Mouse (Mus musculus) left cerebral cortex, adult 9 months (tissue): Measurements from ENCODE around the gene Gm11213.

Experiments used
- DNase-seq, 2 experiments: peaks; one replicate each; pipeline ENCODE4 v3.0.0; 2022; ENCODE audit warnings: low spot score in 2 of 2

Gm11213 gene

GRCm38 (mm10) chr4:63580078-63580477 lies 25.0 kb downstream of the Gm11213 start:
- DNase-seq: peak in 1 of 2 experiments; percentile 9

DNA sequence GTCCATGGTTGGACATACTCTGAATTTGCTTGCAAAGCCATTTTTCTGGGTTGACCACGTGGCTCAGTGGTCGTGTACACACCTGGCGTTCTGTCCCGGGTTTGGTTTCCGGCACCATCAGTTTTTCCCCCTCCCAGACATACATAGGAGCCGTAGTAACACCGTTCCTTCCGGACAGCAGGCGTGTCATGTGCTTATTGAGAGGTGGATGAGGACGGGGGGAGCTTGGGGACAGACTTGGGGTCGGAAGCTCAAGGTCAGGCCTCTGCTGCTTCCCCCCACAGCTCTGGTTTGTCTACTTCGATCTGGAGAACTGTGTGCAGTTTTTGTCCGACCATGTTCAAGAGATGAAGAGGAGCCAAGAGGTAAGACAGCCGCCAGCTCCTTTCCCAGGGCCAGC lies 25.4 kb downstream of the Gm11213 start:
- no peak for DNase-seq

DNA sequence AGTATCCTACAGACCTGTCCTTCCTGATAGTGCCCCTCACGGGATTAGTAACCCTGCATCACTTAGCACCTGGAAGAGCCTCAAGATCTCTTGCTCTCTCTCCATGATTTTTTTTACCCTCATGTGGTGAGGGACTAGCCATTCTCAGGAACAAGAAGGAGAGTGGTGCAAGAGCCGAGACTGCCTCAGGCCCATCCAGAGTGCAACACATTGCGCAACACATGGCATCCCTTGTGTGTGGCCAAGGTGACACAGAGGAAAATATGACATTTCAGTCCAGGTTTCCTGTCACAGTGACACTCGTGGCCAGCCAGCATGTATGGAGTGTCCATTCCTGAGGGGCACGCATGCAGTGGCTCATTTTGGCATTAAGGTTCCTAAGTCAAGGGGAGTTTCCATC lies 32.4 kb downstream of the Gm11213 start:
- no peak for DNase-seq

DNA sequence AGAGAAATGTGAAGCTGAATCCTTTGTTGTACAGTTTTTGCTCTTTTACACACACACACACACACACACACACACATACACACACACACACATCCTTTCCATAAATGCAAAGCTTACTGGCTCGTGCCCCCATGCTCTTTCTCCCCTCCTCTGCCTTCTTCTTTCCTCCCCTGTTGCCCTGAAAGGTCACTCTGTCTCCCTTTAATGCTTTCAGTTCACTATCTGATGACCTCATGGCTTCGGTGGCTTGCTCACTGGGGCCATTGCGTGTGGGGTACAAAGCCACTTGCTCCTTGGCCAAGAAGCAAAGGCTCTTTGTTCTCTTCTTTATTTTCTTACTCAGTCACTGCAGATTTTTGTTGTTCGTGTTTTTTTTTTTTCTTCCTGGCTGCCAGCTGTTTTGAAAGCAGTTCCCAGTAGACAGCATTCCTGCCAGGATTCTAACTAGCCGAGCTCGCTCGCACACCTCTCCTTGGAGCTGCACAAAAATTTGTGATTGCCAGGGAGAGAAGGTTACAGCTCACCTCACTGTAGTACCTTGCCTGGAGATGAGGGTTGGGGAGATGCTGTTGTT lies 34.8 kb downstream of the Gm11213 start:
- DNase-seq: no peak

GRCm38 (mm10) chr4:63569322-63569721 lies 35.7 kb downstream of the Gm11213 start:
- DNase-seq: no peak

GRCm38 (mm10) chr4:63567712-63568390 lies 37.2 kb downstream of the Gm11213 start:
- DNase-seq: no peak

- no peak for DNase-seq
Measured at GRCm38 (mm10) chr4:63562742-63563141, 42.3 kb downstream of the Gm11213 start.

DNA sequence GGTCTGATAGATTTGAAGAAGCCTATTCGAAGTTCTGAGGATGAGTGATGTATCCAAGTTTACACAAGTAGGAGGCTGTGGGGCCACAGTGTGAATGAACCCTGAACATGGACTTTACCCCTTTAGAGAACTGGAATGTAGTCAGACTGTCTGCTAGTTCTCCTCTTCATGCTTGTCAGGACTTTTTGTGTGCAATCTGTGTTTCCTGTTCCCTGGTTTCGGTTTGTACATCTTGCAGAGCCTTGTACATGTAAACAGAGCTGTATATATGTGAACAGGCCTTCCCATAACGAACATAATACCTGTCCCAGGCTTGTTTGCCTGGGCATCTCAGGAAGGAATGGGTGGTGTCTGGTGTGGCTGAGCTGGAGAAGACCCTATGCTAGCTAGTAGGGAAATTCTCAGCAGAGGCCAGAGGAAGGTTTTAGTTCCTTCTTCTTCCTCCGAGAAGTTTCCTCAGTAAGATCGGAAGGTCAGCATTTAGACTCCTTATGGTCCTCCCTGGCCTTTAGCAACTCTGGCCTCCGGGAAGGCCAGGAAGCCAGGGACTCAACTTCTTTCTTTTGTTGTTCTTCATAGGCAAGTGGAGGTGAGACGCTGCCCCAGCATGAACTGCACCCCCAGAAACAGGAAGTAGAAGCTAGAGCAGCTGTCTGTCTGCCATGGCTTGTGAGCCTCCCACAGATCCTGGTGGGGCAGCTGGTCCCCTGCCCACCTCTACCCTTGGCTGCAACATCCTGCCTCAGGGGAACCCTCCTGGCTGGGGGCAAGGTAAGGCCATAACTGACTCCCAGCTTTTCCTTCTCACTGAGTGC lies 43.0 kb downstream of the Gm11213 start:
- DNase-seq: no peak

GRCm38 (mm10) chr4:63560079-63560478 lies 45.0 kb downstream of the Gm11213 start:
- DNase-seq: no peak

DNA sequence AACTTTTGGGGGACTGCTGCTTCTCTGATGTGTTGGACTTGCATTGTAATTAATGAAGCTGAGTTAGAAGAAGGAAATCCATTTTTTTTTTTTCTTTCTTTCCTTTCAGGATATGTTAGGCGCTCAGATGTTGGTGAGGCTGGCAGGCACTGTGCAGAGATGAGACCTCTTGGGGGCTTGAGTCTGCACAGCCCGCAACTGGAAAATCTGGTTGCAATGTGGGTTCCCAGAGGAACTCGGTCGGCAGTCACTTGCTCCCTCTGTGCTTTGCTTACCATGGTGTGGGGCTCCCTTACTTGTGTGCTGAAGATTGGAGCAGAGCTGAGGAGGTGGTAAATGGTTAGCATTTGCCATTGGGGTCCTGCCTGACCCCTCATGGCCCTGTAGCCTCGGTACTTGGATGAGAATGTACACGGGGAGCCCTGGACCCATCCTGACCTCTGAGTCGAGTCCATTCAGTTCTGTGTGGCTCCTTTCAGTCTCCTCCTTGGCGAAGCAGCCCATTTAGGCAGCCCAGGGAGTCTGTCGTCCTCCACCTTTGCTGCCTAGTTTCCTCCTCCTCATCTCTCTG lies 45.8 kb downstream of the Gm11213 start:
- no peak for DNase-seq

GRCm38 (mm10) chr4:63558407-63559081 lies 46.5 kb downstream of the Gm11213 start, which contains the start of gene Tmem268:
Tmem268 (plus strand) TSS chr4:63558781.
- DNase-seq: peak in 1 of 2 experiments; percentile 60

DNA sequence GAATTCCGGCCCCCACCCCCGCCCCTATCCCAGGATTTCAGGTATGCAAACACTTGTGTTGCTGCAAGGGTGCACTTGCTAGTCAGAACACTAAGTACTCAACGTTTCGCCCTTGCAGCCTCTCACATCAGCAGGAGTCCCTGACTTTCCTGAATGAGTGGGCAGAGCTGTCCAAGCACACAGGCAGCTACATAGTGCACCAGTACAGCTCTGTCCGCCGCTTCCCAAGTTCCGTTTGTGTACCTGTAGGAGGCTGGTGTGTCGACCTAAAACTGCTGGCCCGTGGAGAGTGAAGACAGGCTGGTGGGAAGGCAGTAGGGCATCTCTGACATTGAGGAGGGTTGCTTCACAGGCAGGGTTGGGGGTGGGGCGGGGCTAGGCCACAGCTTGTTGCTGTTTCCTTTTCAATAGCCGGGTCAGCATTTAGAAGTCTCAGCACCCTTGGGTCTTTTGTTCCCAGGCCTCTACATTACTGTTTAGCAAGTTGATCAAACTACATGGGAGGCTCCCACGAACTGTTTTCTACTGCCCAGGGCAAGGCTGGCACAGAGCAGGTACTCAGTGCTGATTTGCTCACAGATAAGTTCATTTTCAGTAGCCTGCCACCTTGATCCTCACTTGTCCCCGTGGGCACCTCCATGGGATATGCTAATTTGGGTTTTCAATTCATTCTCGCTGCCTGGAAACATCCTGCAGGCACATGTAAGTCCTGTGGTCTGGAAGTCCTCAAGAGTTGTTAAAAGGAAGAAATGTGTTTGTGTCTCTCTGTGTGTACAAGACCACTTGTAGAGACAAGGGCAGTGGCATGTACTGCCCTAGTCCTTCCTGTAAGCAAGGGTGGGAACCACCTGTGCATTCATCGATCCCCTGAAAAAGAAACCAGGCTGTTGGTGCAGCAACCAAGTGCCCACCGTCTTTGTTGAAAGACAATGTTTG lies 47.7 kb downstream of the Gm11213 start:
- no peak for DNase-seq

DNA sequence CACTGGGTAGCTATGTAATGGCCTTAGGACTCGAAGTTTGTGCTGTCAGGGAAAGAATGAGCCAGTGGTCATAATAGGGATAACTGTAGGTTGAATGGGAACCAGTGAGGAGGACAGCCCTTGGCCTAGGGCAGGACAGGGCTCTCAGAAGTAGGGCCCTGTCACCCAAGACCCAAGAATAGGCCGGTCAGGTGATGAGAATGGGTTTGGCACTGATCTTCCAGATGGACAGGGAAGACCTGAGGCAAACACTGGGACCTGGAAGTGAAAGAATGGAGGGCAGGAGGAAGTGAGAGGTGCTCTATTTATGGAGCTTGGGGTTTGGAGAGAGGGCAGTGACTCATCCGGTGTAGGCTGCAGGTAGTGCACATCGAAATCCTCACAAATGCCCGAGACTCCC lies 48.4 kb downstream of the Gm11213 start:
- no peak for DNase-seq

DNA sequence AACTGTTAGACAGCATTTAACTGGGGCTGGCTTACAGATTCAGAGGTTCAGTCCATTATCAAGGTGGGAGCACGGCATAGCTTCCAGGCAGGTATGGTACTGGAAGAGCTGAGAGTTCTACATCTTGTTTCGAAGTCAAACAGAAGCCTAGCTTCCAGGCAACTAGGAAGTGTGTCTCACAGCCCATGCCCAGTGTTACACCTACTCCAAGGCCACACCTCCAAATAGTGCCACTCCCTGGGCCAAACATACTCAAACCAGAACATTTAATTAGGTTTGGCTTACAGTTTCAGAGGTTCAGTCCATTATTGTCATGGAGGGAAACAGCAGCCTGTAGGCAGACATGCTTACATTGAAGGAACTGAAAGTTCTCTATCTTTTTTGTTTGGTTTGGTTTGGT lies 50.0 kb downstream of the Gm11213 start:
- no peak for DNase-seq

DNA sequence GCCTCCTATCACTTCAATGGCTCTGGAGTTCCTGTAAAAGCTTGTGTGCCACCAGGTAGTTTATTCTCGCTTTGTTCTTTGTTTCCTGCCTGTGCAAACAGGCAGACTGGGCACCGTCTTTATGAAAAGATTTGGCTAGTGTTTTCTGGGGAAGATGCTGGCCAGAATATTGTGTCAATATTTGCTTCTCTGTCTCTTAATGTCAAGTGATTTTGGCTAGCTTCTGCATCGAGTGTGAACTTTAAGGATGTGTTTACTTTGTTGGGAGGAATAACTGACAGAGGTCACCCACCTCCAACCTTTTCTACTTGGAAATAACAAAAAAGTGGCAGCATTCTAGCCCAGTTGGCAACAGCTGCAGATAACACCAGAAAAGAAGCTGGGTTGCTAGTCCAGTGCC lies 50.4 kb downstream of the Gm11213 start:
- no peak for DNase-seq

GRCm38 (mm10) chr4:63553789-63554576 lies 51.1 kb downstream of the Gm11213 start:
- no peak for DNase-seq

DNA sequence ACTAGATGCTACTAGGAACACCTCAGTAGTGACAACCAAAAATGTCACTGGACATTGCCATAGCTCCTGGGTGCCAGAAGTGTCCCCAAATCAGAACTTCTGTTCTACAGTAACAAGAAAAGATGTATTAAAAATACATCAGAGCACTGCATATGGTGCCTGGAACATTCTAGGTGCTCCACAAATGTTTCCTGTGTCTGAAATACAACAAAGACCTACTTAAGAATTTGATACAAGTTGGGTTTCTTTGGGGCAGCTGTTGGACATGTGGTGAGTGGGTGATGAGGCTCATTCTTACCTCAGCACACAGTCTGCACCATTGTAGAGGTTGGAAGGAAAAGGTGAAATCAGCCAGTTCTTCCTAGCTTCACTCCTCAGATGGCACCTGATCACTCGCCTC lies 52.2 kb downstream of the Gm11213 start:
- peak in 1 of 2 experiments; percentile 47 for DNase-seq

DNA sequence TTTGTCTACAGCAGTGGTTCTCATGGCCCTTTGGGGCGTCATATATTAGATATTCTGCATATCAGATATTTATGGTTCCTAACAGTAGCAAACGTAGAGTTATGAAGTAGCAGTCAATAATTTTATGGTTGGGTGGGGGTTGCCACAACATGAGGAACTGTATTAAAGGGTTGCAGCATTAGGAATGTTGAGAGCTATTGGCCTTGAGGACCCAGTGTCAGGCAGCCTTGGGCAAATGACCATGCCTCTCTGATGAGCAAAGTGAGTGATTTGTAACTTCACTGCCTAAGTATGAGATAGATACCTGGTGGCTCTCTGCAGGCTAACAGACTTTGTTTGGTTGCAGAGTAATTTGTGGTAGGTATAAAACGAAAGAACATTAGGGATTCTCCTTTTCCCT lies 54.2 kb downstream of the Gm11213 start:
- DNase-seq: no peak

DNA sequence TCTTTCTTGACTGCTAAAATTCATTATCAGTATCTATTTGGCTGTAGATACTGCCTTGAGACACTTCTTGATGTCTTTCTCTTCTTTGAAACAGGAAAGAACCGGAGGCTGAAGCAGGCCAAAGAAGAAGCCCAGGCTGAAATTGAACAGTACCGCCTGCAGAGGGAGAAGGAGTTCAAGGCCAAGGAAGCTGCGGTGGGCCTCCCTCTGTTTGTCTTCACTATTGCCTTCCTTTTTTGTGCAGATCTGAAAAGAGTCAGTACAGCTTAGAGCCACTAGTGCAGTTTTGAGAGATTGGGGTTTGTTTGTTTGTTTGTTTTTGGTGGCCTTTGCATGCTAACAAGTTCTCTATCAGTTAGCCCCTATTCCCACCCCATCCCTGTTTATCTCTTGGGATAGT lies 56.6 kb downstream of the Gm11213 start:
- DNase-seq: no peak

DNA sequence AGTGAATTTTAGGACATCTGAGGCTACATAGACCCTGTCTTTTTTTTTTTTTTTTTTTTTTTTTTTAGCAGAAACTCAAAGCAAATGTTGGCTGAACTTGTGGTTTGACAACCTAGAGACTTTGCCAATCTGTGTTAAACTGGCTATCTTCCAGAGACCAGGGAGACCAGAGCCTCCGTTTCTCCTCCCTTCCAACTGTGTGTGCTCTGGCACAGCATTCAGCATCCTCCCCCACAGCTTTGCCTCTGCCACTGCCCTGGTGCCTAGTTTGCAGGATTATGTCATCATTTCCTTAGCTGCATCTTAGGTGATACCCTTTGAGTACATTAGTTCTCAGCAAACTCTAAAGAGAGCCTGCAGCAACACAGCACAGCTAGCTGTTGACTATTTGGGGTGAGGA lies 57.3 kb downstream of the Gm11213 start:
- no peak for DNase-seq
